Mouse (Mus musculus) embryonic facial prominence, embryonic 10.5 days (tissue): ENCODE measurements at regions not wholly inside any gene's neighbourhood (a gene's known extent, or its start where the extent isn't known, plus 50 kb on each side); places are given as distances from the start of the nearest gene placed in this dataset.
A peak's percentile ranks its signal among the peaks of the same experiment; 100 is the strongest.
"Not testable (repeated sequence)": the region's sequence is repeated elsewhere in the genome, so short reads cannot be mapped to it uniquely, and the experiment has no call there.

ENCODE experiments used
- DNase-seq: peaks from one replicate; pipeline ENCODE4 v3.0.0-alpha.2; 2017; ENCODE audit warnings: low spot score
- H3K27ac ChIP-seq: fragments of 300-500 bp; sonication (generic); replicated peaks from 2 replicates; pipeline ENCODE4 v1.5.1; 2016; ENCODE audit warnings: mild to moderate bottlenecking
- H3K27me3 ChIP-seq: fragments of 300-500 bp; sonication (generic); replicated peaks from 2 replicates; pipeline ENCODE4 v1.6.1; 2016; ENCODE audit warnings: low read depth, mild to moderate bottlenecking; ENCODE audit not compliant: poor library complexity, severe bottlenecking
- H3K36me3 ChIP-seq: fragments of 300-500 bp; sonication (generic); replicated peaks from 2 replicates; pipeline ENCODE4 v1.6.1; 2016; ENCODE audit warnings: mild to moderate bottlenecking, moderate library complexity
- H3K4me1 ChIP-seq: fragments of 300-500 bp; sonication (generic); 2 replicates; pipeline ENCODE4 v1.6.1; 2016
- H3K4me3 ChIP-seq: fragments of 300-500 bp; sonication (generic); 2 replicates; pipeline ENCODE4 v1.5.1; 2016; ENCODE audit warnings: mild to moderate bottlenecking, moderate library complexity
- H3K9me3 ChIP-seq: fragments of 300-500 bp; sonication (generic); 2 replicates; pipeline ENCODE4 v1.6.1; 2016; ENCODE audit warnings: mild to moderate bottlenecking
- WGBS: fragments of 180-500 bp; shearing (Covaris S2); methylation state at CpG from one replicate; pipeline ENCODE4 v1.1.7; 2016; 5-methylcytosine and 5-hydroxymethylcytosine counted together

DNA sequence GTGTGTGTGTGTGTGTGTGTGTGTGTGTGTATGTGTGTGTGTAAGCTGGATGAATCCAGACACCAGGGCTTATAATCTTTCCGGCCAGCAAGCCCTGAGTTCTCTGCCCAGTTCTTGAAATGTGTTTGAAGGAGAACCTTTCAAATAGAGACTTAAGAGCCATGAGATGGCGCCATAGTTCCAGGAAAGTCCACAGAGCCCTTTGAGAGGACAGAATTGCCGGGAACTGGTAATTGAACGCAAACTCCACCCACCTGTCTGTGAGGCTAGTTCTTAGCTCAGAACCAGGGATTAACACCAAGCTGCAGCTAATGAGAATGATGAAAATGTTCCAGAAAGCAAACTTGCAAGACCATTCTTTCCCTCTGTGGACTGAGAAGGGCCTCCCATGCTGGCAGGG, 72.2 kb downstream of the Trim42 start:
- DNase-seq, result peak; percentile 25
- no peaks in the 10 kb centered on the region for H3K36me3 ChIP-seq

DNA sequence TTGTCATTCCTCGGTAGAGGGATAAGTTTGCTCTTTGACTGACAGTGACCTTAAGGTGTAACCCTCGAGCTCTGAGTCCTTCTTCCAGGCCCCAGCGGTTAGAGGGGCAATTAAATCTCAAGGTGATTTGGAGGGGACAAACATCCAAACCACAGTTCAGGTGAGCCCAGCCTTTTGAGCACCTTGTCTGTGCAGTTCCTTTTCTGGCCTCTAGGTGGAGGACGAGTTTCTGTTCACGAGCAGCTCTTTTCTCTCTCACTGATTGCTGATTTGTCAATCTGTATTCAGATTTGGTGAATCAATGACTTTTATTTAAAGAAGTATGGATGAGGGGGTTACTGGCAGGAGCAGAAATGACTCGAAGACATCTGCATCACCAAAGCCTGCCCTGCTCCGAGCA, 74.0 kb downstream of the Trim42 start:
- Histone ChIP-seq H3K27me3 (peaks cover 5% of the 10 kb centered on the region; the same call in 1 of the 2 replicates), H3K27ac (no peak overlapping the region), H3K4me3 (no peak overlapping the region), H3K9me3 (no peaks in the 10 kb centered on the region), H3K4me1 (0 out of 2 replicates have a peak, but pooled peaks cover 8% of the 10 kb centered on the region), H3K36me3 (no peaks in the 10 kb centered on the region)
- peak; percentile 24 for DNase-seq
- WGBS, result 36% methylated on average over 7 of the region's 7 CpGs

More for the DNA sequence above, 72.2 kb downstream of the Trim42 start:
- 17% methylated on average over 4 of the region's 4 CpGs for WGBS
- Histone ChIP-seq H3K27me3 (peaks cover 5% of the 10 kb centered on the region; the same call in 1 of the 2 replicates), H3K27ac (no peak overlapping the region), H3K9me3 (0 out of 2 replicates have a peak, but pooled peaks cover 2% of the 10 kb centered on the region), H3K4me3 (no peak overlapping the region), H3K4me1 (0 out of 2 replicates have a peak, but pooled peaks cover 8% of the 10 kb centered on the region)

DNA sequence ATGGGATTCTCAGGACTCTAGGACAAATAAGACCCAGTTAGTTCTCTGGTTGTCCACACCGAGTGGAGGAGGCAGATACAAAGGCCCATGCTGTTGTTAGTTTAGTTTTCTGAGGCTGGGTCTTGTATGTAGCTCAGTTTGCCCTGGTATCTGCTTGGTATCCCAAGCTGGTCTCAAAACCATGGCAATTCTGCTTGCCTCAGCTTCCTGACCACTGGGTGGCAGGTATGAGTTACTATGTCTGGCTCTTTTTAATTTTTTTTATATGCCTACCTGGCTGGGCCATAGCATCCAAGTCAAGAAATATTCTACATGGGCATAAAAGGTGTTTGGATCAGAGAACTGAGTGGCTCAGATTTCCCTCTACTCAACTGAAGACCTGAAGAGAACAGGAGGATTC, 77.9 kb downstream of the Trim42 start:
- no peak for DNase-seq
- no peak overlapping the region for H3K4me3 ChIP-seq
- WGBS, result 76% methylated on average over 1 of the region's 1 CpGs
- H3K4me1 ChIP-seq, result no peaks in the 10 kb centered on the region
- no peaks in the 10 kb centered on the region for H3K9me3 ChIP-seq
- H3K36me3 ChIP-seq, result no peaks in the 10 kb centered on the region
- H3K27ac ChIP-seq, result no peak overlapping the region
- 0 out of 2 replicates have a peak, but pooled peaks cover 5% of the 10 kb centered on the region for H3K27me3 ChIP-seq

- 81% methylated on average over 7 of the region's 7 CpGs for whole genome bisulfite sequencing
- no peaks in the 10 kb centered on the region for H3K27me3 ChIP-seq
- no peaks in the 10 kb centered on the region for H3K36me3 ChIP-seq
- no peak for DNase-seq
- H3K4me3 ChIP-seq, result no peak overlapping the region
- H3K4me1 ChIP-seq, result no peaks in the 10 kb centered on the region
- H3K9me3 ChIP-seq, result no peaks in the 10 kb centered on the region
- H3K27ac ChIP-seq, result no peak overlapping the region
Measured at GRCm38 (mm10) chr9:97284282-97284802, 85.4 kb downstream of the Trim42 start.

- Histone ChIP-seq H3K9me3 (no peaks in the 10 kb centered on the region), H3K27ac (no peak overlapping the region), H3K4me3 (no peak overlapping the region), H3K36me3 (no peaks in the 10 kb centered on the region), H3K4me1 (no peaks in the 10 kb centered on the region), H3K27me3 (no peaks in the 10 kb centered on the region)
- DNase-seq, result no peak
- WGBS, result 90% methylated on average over 3 of the region's 3 CpGs
Measured at GRCm38 (mm10) chr9:97282090-97282489, 87.7 kb downstream of the Trim42 start.

DNA sequence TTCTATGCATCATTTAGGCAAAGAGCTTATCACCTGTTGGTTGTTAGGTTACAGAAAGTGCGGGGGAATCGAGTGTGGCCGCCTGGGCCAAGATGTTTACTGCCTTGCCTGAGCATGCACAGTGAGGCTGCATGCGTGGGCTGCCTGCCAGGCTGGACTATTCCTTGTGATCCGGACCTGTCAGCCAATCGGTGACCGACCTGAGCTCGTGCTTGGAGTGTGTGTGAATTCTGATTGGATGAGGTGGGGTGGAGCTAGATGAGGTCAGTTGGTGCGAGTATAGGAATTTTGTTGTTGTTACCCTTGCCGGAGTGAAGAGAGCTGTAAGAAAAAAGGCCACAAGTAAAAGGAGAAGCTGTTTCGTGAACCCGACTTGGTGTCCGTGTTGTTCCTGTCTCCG, 94.3 kb downstream of the Trim42 start:
- not testable (repeated sequence) for H3K27ac ChIP-seq, H3K4me1 ChIP-seq, DNase-seq, H3K36me3 ChIP-seq, H3K9me3 ChIP-seq, H3K4me3 ChIP-seq, H3K27me3 ChIP-seq
- 89% methylated on average over 14 of the region's 14 CpGs for WGBS

GRCm38 (mm10) chr9:97273891-97274290, 95.9 kb downstream of the Trim42 start:
- no peaks in the 10 kb centered on the region for H3K36me3 ChIP-seq
- no peak overlapping the region for H3K4me3 ChIP-seq
- no peaks in the 10 kb centered on the region for H3K9me3 ChIP-seq
- H3K4me1 ChIP-seq, result 0 out of 2 replicates have a peak, but pooled peaks cover 4% of the 10 kb centered on the region
- DNase-seq, result no peak
- H3K27ac ChIP-seq, result no peak overlapping the region
- WGBS, result 94% methylated on average over 7 of the region's 7 CpGs
- no peaks in the 10 kb centered on the region for H3K27me3 ChIP-seq

GRCm38 (mm10) chr9:97272061-97272460, 97.7 kb downstream of the Trim42 start:
- H3K4me1 ChIP-seq, result 0 out of 2 replicates have a peak, but pooled peaks cover 4% of the 10 kb centered on the region
- no peaks in the 10 kb centered on the region for H3K27me3 ChIP-seq
- H3K27ac ChIP-seq, result no peak overlapping the region
- 94% methylated on average over 8 of the region's 8 CpGs for WGBS
- H3K4me3 ChIP-seq, result no peak overlapping the region
- H3K9me3 ChIP-seq, result no peaks in the 10 kb centered on the region
- no peaks in the 10 kb centered on the region for H3K36me3 ChIP-seq
- DNase-seq, result no peak

GRCm38 (mm10) chr9:97247621-97248020, 122.1 kb downstream of the Trim42 start:
- no peaks in the 10 kb centered on the region for H3K27me3 ChIP-seq
- no peak for DNase-seq
- WGBS, result 93% methylated on average over 1 of the region's 1 CpGs
- no peaks in the 10 kb centered on the region for H3K36me3 ChIP-seq
- H3K27ac ChIP-seq, result no peak overlapping the region
- no peaks in the 10 kb centered on the region for H3K4me1 ChIP-seq
- no peaks in the 10 kb centered on the region for H3K9me3 ChIP-seq
- no peak overlapping the region for H3K4me3 ChIP-seq

DNA sequence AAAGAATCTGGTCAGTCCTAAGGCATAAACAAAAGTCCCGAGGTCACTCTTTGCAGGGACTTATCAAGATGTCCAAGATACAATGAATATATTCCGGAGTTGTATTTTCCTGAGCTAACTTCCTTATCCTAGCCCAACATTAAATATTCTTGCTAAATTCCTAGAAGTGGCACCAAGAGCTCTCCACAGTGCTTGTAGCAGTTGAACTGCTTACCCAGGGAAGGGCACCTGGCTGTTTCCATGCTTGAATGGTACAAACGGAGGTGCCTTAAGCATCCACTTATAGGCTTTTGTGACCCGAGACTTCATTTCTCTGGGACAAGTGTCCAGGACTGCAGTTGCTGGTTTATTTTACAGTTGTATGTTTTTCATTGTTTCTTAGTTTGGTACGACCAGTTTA, 115.1 kb upstream of the Slc25a36 start:
- Histone ChIP-seq H3K27ac (no peak overlapping the region), H3K9me3 (no peaks in the 10 kb centered on the region), H3K27me3 (no peaks in the 10 kb centered on the region), H3K36me3 (no peaks in the 10 kb centered on the region), H3K4me1 (peaks cover 6% of the 10 kb centered on the region), H3K4me3 (no peak overlapping the region)
- WGBS, result 87% methylated on average over 5 of the region's 5 CpGs
- DNase-seq, result no peak

GRCm38 (mm10) chr9:97224549-97224948, 113.6 kb upstream of the Slc25a36 start:
- peaks cover 6% of the 10 kb centered on the region for H3K4me1 ChIP-seq
- H3K36me3 ChIP-seq, result no peaks in the 10 kb centered on the region
- no peaks in the 10 kb centered on the region for H3K9me3 ChIP-seq
- H3K27me3 ChIP-seq, result no peaks in the 10 kb centered on the region
- DNase-seq, result no peak
- no peak overlapping the region for H3K4me3 ChIP-seq
- WGBS, result 37% methylated on average over 7 of the region's 7 CpGs
- no peak overlapping the region for H3K27ac ChIP-seq

DNA sequence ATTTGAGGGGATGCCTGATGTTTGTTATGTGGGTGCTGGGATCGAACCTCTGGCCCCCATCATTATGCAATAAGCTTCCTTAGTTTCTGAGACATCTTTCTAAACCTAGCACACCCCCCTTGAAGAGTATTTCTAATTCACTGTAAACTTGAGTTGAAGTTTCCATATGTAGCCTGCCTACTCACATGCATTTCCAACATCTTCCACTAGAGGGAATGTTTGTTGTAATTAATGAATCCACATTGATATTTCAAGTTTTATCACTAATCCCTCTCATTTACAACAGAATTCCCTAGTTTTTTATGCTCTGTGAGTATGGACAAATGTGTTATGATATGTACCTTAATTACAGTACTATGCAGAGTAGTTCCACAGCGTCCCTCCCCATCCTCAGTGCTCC, 103.8 kb upstream of the Slc25a36 start:
- Histone ChIP-seq H3K36me3 (no peaks in the 10 kb centered on the region), H3K9me3 (no peaks in the 10 kb centered on the region), H3K4me3 (no peak overlapping the region), H3K27ac (no peak overlapping the region), H3K4me1 (no peaks in the 10 kb centered on the region), H3K27me3 (no peaks in the 10 kb centered on the region)
- no peak for DNase-seq
- 40% methylated on average over 2 of the region's 2 CpGs for WGBS

DNA sequence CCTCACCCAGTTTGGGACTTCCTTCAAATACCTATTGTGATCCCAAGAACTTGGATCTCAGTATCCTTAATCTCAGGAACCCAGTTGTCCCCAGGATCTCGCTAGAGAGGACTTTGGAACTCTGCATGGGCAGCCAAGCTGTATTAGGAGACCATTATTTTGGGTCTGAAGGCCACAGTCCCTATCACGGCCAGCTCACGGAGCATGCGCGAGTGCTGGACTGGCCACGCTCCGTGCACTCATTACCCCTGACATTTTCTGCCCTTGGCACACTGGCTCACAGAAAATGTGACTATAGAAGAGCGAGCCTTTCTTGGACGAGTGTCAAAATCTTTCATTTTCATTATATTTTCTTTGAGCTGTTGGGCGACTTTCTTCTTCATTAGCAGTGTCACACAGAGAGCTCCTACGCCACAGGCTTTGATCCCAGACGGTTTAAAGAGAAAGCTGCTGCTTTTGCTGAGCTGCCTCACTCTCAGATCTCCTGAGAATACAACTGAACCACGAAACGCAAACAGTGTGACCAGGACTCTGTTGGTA, 79.4 kb upstream of the Slc25a36 start:
- Histone ChIP-seq H3K4me1 (no peaks in the 10 kb centered on the region), H3K9me3 (no peaks in the 10 kb centered on the region), H3K36me3 (no peaks in the 10 kb centered on the region), H3K4me3 (no peak overlapping the region), H3K27ac (no peak overlapping the region), H3K27me3 (no peaks in the 10 kb centered on the region)
- no peak for DNase-seq
- WGBS, result 87% methylated on average over 14 of the region's 14 CpGs
